Mouse (Mus musculus): Measurements from ENCODE around the gene Speer4b. TPM values are rescaled to one million over a fixed set of nuclear protein-coding genes. Genes with fewer than 3 reads are reported as not detected.

Gene Speer4b
- not detected in 2 replicates for polyA plus RNA-seq (2012; rRNA removed)

GRCm38 (mm10) chr5:27501338-27501737 is at the start of gene Speer4b:
Gene Speer4b, minus strand, starts transcription at chr5:27501438.

